20 mouse cellular contexts compared by ENCODE assay signal in the genomic region with DNA sequence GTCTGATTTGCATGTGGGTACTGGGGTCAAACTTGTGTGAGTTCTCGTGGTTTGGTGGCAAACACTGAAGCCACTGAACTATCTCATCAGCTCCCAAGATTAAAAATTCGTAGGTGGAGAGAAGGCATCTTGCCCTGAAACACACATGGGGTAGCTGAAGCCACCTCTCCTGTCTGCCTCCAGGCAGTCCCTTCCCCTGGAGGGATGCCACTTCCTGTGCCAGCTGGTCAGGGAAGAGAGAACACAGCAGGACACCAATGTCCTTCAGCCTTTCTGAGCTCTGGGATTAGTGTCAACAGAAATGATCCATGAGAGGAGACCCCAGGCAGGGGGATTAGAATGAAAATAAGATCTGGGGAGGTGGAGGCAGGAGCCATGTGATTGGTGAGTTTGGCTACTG. TPM values are rescaled to one million over a fixed set of nuclear protein-coding genes. Genes with fewer than 3 reads are reported as not detected.
DNase-seq lines count a peak whose midpoint lies in the region; ATAC-seq and TF ChIP-seq lines count a peak whose summit lies in the region.
"Had no signal": no experiment of that assay in that cellular context is flagged by ENCODE, and none has a peak within 500 bp of the region (broad histone marks: within the 10 kb centered on the region; RNA-seq: fewer than 3 reads in every experiment).

No protein-coding gene starts in this region.

- TF ChIP-seq CTCF in cerebellum, adult 2 months (IDR thresholded peaks at IDR 0.05; ENCODE audit: borderline replicate concordance, insufficient read depth, low read depth, low read length): no peak
- no peak for TF ChIP-seq CTCF in heart, postnatal 0 days (IDR thresholded peaks at IDR 0.05; ENCODE audit: low read depth)

- DNase-seq in cerebellum, adult 11-12 months: peak; percentile 84
- no peak for DNase-seq in heart, postnatal 25 days (ENCODE audit: low spot score)
- DNase-seq in cerebellum, adult 2 months: peak; percentile 75 to 82
- DNase-seq in heart, postnatal 0 days (ENCODE audit: low spot score): no peak
- no peak for DNase-seq in ovary, postnatal 10 days (ENCODE audit: low spot score)
- no peak for DNase-seq in kidney, postnatal 25 days
- DNase-seq: kidney, adult 18-20 months; kidney, postnatal 14 days; lung, postnatal 36 days; right cerebral cortex, adult 18-20 months; spleen, adult 18-20 months had no signal

- H3K4me3 ChIP-seq in heart, embryonic 16.5 days (ENCODE audit: low read length): no peak overlapping the region
- H3K4me3 ChIP-seq in cerebellum, adult 2 months (replicated peaks; ENCODE audit: insufficient read depth, low read depth, low read length): no peak overlapping the region
- H3K4me3 ChIP-seq in heart, postnatal 0 days (ENCODE audit: low read depth, low read length): no peak overlapping the region
- H3K4me3 ChIP-seq: embryonic facial prominence, embryonic 12.5 days; limb, embryonic 13.5 days; liver, embryonic 15.5 days; neural tube, embryonic 15.5 days had no signal

- no peaks in the 10 kb centered on the region for H3K9me3 ChIP-seq in heart, embryonic 16.5 days (replicated peaks; ENCODE audit: control insufficient read depth, low read length)
- H3K9me3 ChIP-seq in heart, postnatal 0 days (replicated peaks; ENCODE audit: control insufficient read depth, low read length): no peaks in the 10 kb centered on the region
- H3K9me3 ChIP-seq: embryonic facial prominence, embryonic 12.5 days; limb, embryonic 13.5 days; liver, embryonic 15.5 days; neural tube, embryonic 15.5 days had no signal

- TF ChIP-seq EP300 in heart, postnatal 0 days (IDR thresholded peaks at IDR 0.05; ENCODE audit: low read depth): no peak

- H3K36me3 ChIP-seq in heart, embryonic 16.5 days (ENCODE audit: control insufficient read depth, insufficient read depth): peaks cover 37% of the 10 kb centered on the region
- H3K36me3 ChIP-seq in heart, postnatal 0 days (replicated peaks; ENCODE audit: control insufficient read depth, insufficient read depth, low read length): peaks cover 59% of the 10 kb centered on the region
- H3K36me3 ChIP-seq: embryonic facial prominence, embryonic 12.5 days; limb, embryonic 13.5 days; liver, embryonic 15.5 days; neural tube, embryonic 15.5 days had no signal

- no peak for TF ChIP-seq POLR2A in cerebellum, adult 2 months (IDR thresholded peaks at IDR 0.05; ENCODE audit: borderline replicate concordance, insufficient read depth, low read length)

- H3K27me3 ChIP-seq in heart, embryonic 16.5 days (ENCODE audit: control insufficient read depth, insufficient read depth, low read length): no peaks in the 10 kb centered on the region
- no peaks in the 10 kb centered on the region; the same call in 1 of the 2 replicates for H3K27me3 ChIP-seq in cerebellum, adult 2 months (ENCODE audit: control insufficient read depth, insufficient read depth, low read length)
- no peaks in the 10 kb centered on the region for H3K27me3 ChIP-seq in heart, postnatal 0 days (ENCODE audit: control insufficient read depth, insufficient read depth, low read length)
- H3K27me3 ChIP-seq: embryonic facial prominence, embryonic 12.5 days; liver, embryonic 15.5 days; neural tube, embryonic 15.5 days had no signal

- H3K9ac ChIP-seq in heart, embryonic 16.5 days (ENCODE audit: low read length): no peak overlapping the region
- H3K9ac ChIP-seq in heart, postnatal 0 days (replicated peaks; ENCODE audit: low read depth, low read length): no peak overlapping the region
- H3K9ac ChIP-seq: embryonic facial prominence, embryonic 12.5 days; limb, embryonic 13.5 days; liver, embryonic 15.5 days; neural tube, embryonic 15.5 days had no signal

- 43% methylated on average over 2 of the region's 2 CpGs for WGBS in heart, embryonic 16.5 days
- 6% methylated on average over 2 of the region's 2 CpGs for WGBS in cerebellum, adult 2 months
- WGBS in heart, postnatal 0 days: 39% methylated on average over 2 of the region's 2 CpGs

- H3K27ac ChIP-seq in heart, embryonic 16.5 days (ENCODE audit: low read length): peak overlapping the region; percentile 81
- H3K27ac ChIP-seq in cerebellum, adult 2 months (ENCODE audit: insufficient read depth, low read length): peak overlapping the region; percentile 99
- H3K27ac ChIP-seq in heart, postnatal 0 days (ENCODE audit: low read depth): peak overlapping the region; percentile 30
- H3K27ac ChIP-seq: embryonic facial prominence, embryonic 12.5 days; limb, embryonic 13.5 days; liver, embryonic 15.5 days; neural tube, embryonic 15.5 days had no signal

- intact Hi-C loops in heart, postnatal 25 days (cut with DNase I): no loop called here

- no peak overlapping the region for H3K4me2 ChIP-seq in heart, embryonic 16.5 days (ENCODE audit: low read depth, low read length)
- no peak overlapping the region for H3K4me2 ChIP-seq in heart, postnatal 0 days (ENCODE audit: low read depth, low read length)
- H3K4me2 ChIP-seq: embryonic facial prominence, embryonic 12.5 days; limb, embryonic 13.5 days; liver, embryonic 15.5 days; midbrain, embryonic 11.5 days; neural tube, embryonic 15.5 days had no signal

- H3K4me1 ChIP-seq in heart, embryonic 16.5 days (ENCODE audit: control insufficient read depth, insufficient read depth, low read length): peaks cover 65% of the 10 kb centered on the region
- H3K4me1 ChIP-seq in cerebellum, adult 2 months (ENCODE audit: control insufficient read depth, insufficient read depth, low read length): peaks cover 70% of the 10 kb centered on the region
- H3K4me1 ChIP-seq in heart, postnatal 0 days (ENCODE audit: control insufficient read depth, insufficient read depth): peaks cover 36% of the 10 kb centered on the region
- H3K4me1 ChIP-seq: limb, embryonic 13.5 days; liver, embryonic 15.5 days had no signal

- no peak for ATAC-seq in cerebellum, adult (ENCODE audit: insufficient number of reproducible peaks, low FRiP score, low TSS enrichment)
- no peak for ATAC-seq in heart, embryonic 16.5 days (replicated peaks; ENCODE audit: extremely low read depth, insufficient read depth, low FRiP score)
- ATAC-seq in heart, postnatal 0 days (ENCODE audit: insufficient read depth, low read depth): no peak
- ATAC-seq: hindbrain, embryonic 16.5 days had no signal

RNA-seq across cellular contexts. Expression of a gene that starts 18.4 kb away (rescaled TPM):
- 128 and 145 TPM in 2 replicates for polyA plus RNA-seq in heart, embryonic 16.5 days (2015; fragmentation: Nextera tagmentation; extraction: Ambion mirVana)
- total RNA-seq in heart, postnatal 25 days (2021): 100 to 1,000 TPM in 1 of 2 experiments, 10 to 100 TPM in 1; 93.4 to 103 TPM
- polyA plus RNA-seq in cerebellum, adult 2 months (2012; rRNA removed): 173 and 203 TPM in 2 replicates
- total RNA-seq in heart, postnatal 0 days (2014; rRNA removed; ENCODE audit: low replicate concordance): 136 and 169 TPM in 2 replicates
- polyA plus RNA-seq in heart, postnatal 0 days (2015; fragmentation: Nextera tagmentation; extraction: Ambion mirVana): 59.9 and 78.1 TPM in 2 replicates
- total RNA-seq: CH12.LX had no signal

Comparison
In these comparisons a context has a peak if more than half of its experiments do, and no peak if none do; other contexts are left out.
1. DNase-seq: peak in cerebellum, adult 11-12 months (single experiment) and cerebellum, adult 2 months (2 of 2); none in heart, postnatal 25 days (single experiment), heart, postnatal 0 days (single experiment), ovary, postnatal 10 days (single experiment) and kidney, postnatal 25 days (0 of 2).
2. H3K27ac ChIP-seq: peak in every context shown above with its lines; median percentile 99 in cerebellum, adult 2 months; 81 in heart, embryonic 16.5 days; 30 in heart, postnatal 0 days.